Mouse (Mus musculus) lung, embryonic 16.5 days (tissue): ENCODE results near the gene Abhd16a. TPM values are rescaled to one million over a fixed set of nuclear protein-coding genes. Genes with fewer than 3 reads are reported as not detected.
A peak's percentile ranks its signal among the peaks of the same experiment; 100 is the strongest.

ENCODE experiments used
- ATAC-seq: fragments of 200-750 bp; cut with Nextera tagmentation; 2 replicates; pipeline ENCODE4 v1.8.0; 2017; ENCODE audit warnings: low read depth, mild to moderate bottlenecking, moderate library complexity
- H3K27ac ChIP-seq: fragments of 300-500 bp; sonication (generic); 2 replicates; pipeline ENCODE4 v1.5.1; 2014; ENCODE audit warnings: mild to moderate bottlenecking, control low read depth, low read length
- H3K27me3 ChIP-seq: fragments of 300-500 bp; sonication (generic); 2 replicates; pipeline ENCODE4 v1.6.1; 2014; ENCODE audit warnings: low read depth, low read length, mixed read lengths; ENCODE audit not compliant: control insufficient read depth, insufficient read depth
- H3K36me3 ChIP-seq: fragments of 300-500 bp; sonication (generic); 2 replicates; pipeline ENCODE4 v1.6.1; 2014; ENCODE audit warnings: low read length; ENCODE audit not compliant: control insufficient read depth, insufficient read depth
- H3K4me1 ChIP-seq: fragments of 300-500 bp; sonication (generic); replicated peaks from 2 replicates; pipeline ENCODE4 v1.6.1; 2014; ENCODE audit warnings: low read length, mixed read lengths; ENCODE audit not compliant: control insufficient read depth, insufficient read depth
- H3K4me2 ChIP-seq: fragments of 300-500 bp; sonication (generic); 2 replicates; pipeline ENCODE4 v1.6.1; 2014; ENCODE audit warnings: low read depth, low read length, control low read depth
- H3K4me3 ChIP-seq: fragments of 300-500 bp; sonication (generic); 2 replicates; pipeline ENCODE4 v1.5.1; 2014; ENCODE audit warnings: mild to moderate bottlenecking, low read length, control low read depth
- H3K9ac ChIP-seq: fragments of 300-500 bp; sonication (generic); 2 replicates; pipeline ENCODE4 v1.6.1; 2014; ENCODE audit warnings: low read length, control low read depth
- H3K9me3 ChIP-seq: fragments of 300-500 bp; sonication (generic); 2 replicates; pipeline ENCODE4 v1.6.1; 2016; ENCODE audit warnings: low read length; ENCODE audit not compliant: control insufficient read depth
- WGBS: fragments of 180-500 bp; shearing (Covaris S2); extraction: QIAGEN DNeasy Blood & Tissue Kit; methylation state at CpG from one replicate; pipeline ENCODE4 v1.1.7; 2014; 5-methylcytosine and 5-hydroxymethylcytosine counted together
- polyA plus RNA-seq: library from polyadenylated mRNA; unstranded; fragments of >200 nt; fragmentation: Nextera tagmentation; extraction: Ambion mirVana; gene quantifications from 2 replicates; pipeline ENCODE4 v1.2.1, GENCODE M21; 2015

Abhd16a gene
- 98.3 and 100 TPM in 2 replicates for polyA plus RNA-seq

GRCm38 (mm10) chr17:35088825-35089644, at the start of gene Abhd16a:
Abhd16a (plus strand) TSS chr17:35089263.
- peak; percentile 99 for ATAC-seq
- H3K4me3 ChIP-seq: peak within 1 kb of the TSS; percentile 74
- no peaks in the 10 kb centered on the region for H3K27me3 ChIP-seq
- peaks cover 15% of the 10 kb centered on the region for H3K36me3 ChIP-seq
- H3K9me3 ChIP-seq: no peaks in the 10 kb centered on the region
- WGBS: 2% methylated on average over 67 of the region's 67 CpGs
- peak within 1 kb of the TSS; percentile 96 for H3K9ac ChIP-seq
- H3K27ac ChIP-seq: peak within 1 kb of the TSS; percentile 97
- peak within 1 kb of the TSS; percentile 55 for H3K4me2 ChIP-seq
- H3K4me1 ChIP-seq: peaks cover 8% of the 10 kb centered on the region

- Histone ChIP-seq H3K4me2 (no peak overlapping the region), H3K9ac (no peak overlapping the region), H3K4me1 (peaks cover 26% of the 10 kb centered on the region), H3K27ac (peak overlapping the region; percentile 11), H3K36me3 (no peaks in the 10 kb centered on the region), H3K27me3 (no peaks in the 10 kb centered on the region), H3K9me3 (no peaks in the 10 kb centered on the region), H3K4me3 (no peak overlapping the region)
- WGBS: 67% methylated on average over 4 of the region's 4 CpGs
- no peak for ATAC-seq
Observed at GRCm38 (mm10) chr17:35043794-35044193, 45.3 kb upstream of the Abhd16a start.

- peak overlapping the region; percentile 72 for H3K4me3 ChIP-seq
Observed at GRCm38 (mm10) chr17:35044904-35045806, 43.9 kb upstream of the Abhd16a start.

GRCm38 (mm10) chr17:35045807-35046680, 43.0 kb upstream of the Abhd16a start:
- 2% methylated on average over 46 of the region's 48 CpGs for WGBS

More at GRCm38 (mm10) chr17:35044904-35045806, 43.9 kb upstream of the Abhd16a start:
- 74% methylated on average over 7 of the region's 7 CpGs for WGBS
- Histone ChIP-seq H3K27me3 (no peaks in the 10 kb centered on the region), H3K36me3 (no peaks in the 10 kb centered on the region), H3K4me2 (peak overlapping the region; percentile 99), H3K9ac (peak overlapping the region; percentile 97), H3K9me3 (no peaks in the 10 kb centered on the region), H3K27ac (peak overlapping the region; percentile 99), H3K4me1 (peaks cover 37% of the 10 kb centered on the region)
- ATAC-seq: no peak

GRCm38 (mm10) chr17:35046681-35047455, 42.2 kb upstream of the Abhd16a start, which contains the start of gene Msh5:
Msh5 (minus strand) TSS chr17:35046745.
- Histone ChIP-seq H3K36me3 (no peaks in the 10 kb centered on the region), H3K4me3 (peak within 1 kb of the TSS; percentile 72), H3K9ac (peak within 1 kb of the TSS; percentile 97), H3K27me3 (no peaks in the 10 kb centered on the region), H3K27ac (peak within 1 kb of the TSS; percentile 99), H3K9me3 (no peaks in the 10 kb centered on the region), H3K4me2 (peak within 1 kb of the TSS; percentile 99), H3K4me1 (peaks cover 38% of the 10 kb centered on the region)
- peak; percentile 93 for ATAC-seq
- 1% methylated on average over 33 of the region's 33 CpGs for WGBS

More at GRCm38 (mm10) chr17:35045807-35046680, 43.0 kb upstream of the Abhd16a start:
- H3K4me3 ChIP-seq: peak overlapping the region; percentile 72
- no peaks in the 10 kb centered on the region for H3K9me3 ChIP-seq
- peak overlapping the region; percentile 99 for H3K27ac ChIP-seq
- H3K9ac ChIP-seq: peak overlapping the region; percentile 97
- ATAC-seq: no peak; the same call in 1 of the 2 replicates
- peak overlapping the region; percentile 99 for H3K4me2 ChIP-seq
- no peaks in the 10 kb centered on the region for H3K27me3 ChIP-seq
- peaks cover 37% of the 10 kb centered on the region for H3K4me1 ChIP-seq
- H3K36me3 ChIP-seq: no peaks in the 10 kb centered on the region

GRCm38 (mm10) chr17:35047688-35048087, 41.4 kb upstream of the Abhd16a start:
- peaks cover 44% of the 10 kb centered on the region for H3K4me1 ChIP-seq
- H3K36me3 ChIP-seq: peaks cover 1% of the 10 kb centered on the region
- ATAC-seq: no peak
- no peak overlapping the region for H3K4me3 ChIP-seq
- no peaks in the 10 kb centered on the region for H3K27me3 ChIP-seq
- H3K9me3 ChIP-seq: no peaks in the 10 kb centered on the region
- no peak overlapping the region for H3K9ac ChIP-seq
- 24% methylated on average over 1 of the region's 1 CpGs for WGBS
- peak overlapping the region; percentile 25 for H3K4me2 ChIP-seq
- H3K27ac ChIP-seq: peak overlapping the region; percentile 99

GRCm38 (mm10) chr17:35048149-35048931, 40.7 kb upstream of the Abhd16a start:
- Histone ChIP-seq H3K36me3 (peaks cover 8% of the 10 kb centered on the region), H3K9ac (peak overlapping the region; percentile 37; the same call in 1 of the 2 replicates), H3K27ac (peak overlapping the region; percentile 99), H3K4me3 (0 out of 2 replicates have a peak overlapping the region, but pooled peaks have one; percentile 8), H3K9me3 (no peaks in the 10 kb centered on the region), H3K4me1 (peaks cover 45% of the 10 kb centered on the region), H3K4me2 (peak overlapping the region; percentile 25), H3K27me3 (no peaks in the 10 kb centered on the region)
- ATAC-seq: no peak
- WGBS: 19% methylated on average over 11 of the region's 11 CpGs
